Mouse (Mus musculus): Measurements from ENCODE around the gene Slc38a4.
A peak's percentile ranks its signal among the peaks of the same experiment; 100 is the strongest.

The Slc38a4 gene

DNA sequence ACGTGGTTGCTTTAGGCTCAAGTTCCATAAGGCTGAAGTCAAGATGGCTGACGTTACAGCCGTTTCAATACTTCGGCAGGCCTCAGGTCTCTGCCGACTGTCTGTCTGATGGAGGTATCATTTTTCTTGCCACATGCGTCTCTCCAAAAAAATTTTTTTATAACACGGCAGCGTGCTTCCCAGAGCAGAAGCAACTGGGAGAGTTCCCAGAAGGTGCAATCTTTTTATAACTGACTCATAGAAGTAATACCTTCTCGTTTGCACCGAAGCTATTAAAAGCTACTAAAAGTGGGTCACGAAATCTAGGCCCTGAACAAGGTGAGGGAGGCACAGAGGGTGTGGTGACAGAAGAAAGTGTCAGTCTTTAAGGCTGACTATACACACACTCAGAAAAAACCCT lies 87.0 kb downstream of the Slc38a4 start:
- DNase-seq (ENCODE audit: low read depth, low spot score) = no peak

DNA sequence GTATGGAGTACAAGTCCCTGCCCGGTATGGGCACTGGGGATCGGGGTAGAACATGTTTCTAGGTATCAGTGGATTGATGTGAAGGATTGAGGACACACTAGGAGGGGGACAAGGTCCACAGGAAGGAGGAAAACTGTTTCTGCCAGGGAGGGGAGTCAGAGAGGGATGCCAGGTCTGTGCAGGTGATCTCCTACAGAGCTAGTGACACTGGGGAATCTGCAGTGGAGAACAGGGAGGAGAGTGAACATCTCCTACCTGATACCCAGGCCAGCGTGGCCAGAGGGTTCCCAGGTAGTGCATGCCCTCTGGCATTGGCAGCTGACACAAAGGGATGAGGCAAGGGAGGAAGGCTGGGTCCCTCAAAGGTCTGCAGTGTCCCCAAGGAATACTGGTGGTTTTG lies 89.4 kb downstream of the Slc38a4 start:
- DNase-seq (ENCODE audit: low read depth, low spot score) = no peak

DNA sequence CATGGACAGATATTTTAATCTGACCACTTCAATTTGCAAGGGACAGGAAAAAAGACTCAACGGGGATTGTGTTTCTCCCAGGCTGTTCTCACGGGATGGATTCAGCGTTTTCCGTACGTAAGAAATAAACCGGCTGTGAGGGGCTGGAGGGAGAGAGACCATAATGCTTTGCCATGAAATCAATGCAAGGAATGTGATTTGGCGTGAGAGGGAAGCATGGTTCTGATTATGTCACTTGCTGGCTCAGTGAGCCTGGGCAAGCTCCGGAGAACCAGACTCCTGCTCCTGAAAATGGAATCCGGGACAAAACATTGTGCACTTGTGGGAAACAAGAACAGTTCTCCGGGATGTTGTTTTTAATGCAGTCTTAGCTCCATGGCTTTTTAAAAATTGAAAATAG lies 92.0 kb downstream of the Slc38a4 start:
- no peak for DNase-seq (ENCODE audit: low read depth, low spot score)

DNA sequence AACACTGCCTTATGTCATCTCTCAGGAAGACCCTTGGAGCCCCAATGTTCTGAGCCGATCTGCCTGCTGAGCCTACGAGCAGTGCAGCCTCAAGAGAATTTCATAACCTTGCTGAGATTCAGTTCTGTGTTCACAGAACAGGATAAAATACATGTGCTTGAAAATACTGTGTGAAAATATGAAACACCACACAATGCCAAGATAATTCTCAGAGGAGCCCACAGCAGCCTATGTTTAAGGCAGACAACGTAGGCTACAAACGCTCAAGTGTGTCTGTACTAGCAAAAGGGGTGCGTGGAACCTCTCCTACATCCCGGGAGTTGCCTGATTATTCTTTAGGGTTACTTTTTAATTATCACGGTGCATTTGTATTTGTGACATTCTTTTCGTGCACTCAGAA lies 92.4 kb downstream of the Slc38a4 start:
- DNase-seq (ENCODE audit: low read depth, low spot score) = no peak

DNA sequence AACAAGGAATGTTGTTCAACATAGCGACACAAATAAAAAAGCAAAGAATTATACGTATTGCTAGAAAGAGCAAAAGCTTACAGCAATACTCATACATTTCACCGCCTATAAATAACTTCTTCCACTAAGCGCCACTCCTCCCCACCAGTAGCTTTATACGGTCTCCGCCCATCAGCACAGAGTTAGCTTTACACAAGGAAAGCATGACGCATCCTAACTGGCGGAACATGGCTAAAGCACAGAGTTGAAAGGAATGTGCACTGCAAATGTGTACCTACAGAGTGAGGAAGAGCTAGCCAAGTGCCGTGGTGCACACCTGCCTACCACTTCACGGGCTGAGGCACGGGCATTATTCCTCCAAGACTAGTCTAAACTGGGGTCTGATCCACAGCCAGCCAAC lies 95.4 kb downstream of the Slc38a4 start:
- no peak for DNase-seq (ENCODE audit: low read depth, low spot score)

DNA sequence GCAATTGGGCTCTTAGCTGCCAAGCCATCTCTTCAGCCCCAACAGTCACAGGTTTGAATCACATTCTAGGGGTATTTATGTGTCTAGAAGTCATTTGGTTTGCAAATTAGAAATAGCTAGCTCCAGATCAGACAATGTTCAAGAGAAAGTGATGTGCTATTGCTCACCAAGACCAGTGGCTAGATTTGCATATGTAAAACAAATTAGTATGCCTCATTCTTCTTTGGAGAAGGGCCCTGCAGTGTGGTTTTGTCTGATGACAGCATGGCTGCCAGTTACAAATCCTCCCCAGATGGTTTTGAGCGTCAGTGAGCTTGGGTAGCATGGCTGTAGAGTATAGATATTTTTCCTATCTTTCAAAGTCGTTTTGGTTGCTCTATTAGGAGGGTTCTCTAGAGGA lies 96.5 kb downstream of the Slc38a4 start:
- DNase-seq (ENCODE audit: low read depth, low spot score) = no peak

DNA sequence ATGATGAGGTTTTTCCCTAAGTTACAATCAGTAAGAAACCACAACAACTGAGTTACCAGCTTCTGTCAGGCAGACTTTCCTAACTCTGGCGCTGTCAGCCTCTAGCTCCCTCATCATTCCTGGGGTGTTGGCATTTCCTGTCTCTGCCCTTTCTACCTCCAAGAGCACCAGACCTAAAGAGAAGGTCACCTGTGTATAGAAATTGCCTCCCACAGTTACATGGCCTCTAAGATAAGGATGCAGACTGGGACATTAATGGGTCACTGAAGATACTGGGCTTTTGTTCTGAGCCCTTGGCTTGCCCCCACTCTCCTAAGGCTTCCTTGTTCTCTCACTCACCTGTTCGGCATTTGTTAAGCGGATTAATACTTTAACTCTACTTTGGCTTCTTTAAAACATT lies 99.1 kb downstream of the Slc38a4 start:
- no peak for DNase-seq (ENCODE audit: low read depth, low spot score)

DNA sequence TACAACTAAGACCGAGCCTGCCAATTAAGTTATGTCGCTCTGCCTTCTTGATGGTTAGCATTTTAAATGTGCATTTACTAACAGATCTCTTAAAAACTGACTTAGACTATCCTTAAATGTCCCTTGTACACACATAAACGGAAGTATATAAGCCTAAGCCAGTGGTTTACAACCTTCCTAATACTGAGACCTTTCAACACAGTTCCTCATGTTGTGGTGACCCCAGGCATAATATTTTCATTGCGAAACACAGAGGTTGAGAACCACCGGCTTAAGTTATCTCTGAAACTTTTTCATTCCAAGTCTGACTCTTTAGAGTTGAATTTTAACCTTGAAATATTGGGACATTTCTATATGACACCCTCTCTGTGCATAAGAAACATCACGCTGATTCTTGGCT lies 101.4 kb downstream of the Slc38a4 start:
- no peak for DNase-seq (ENCODE audit: low read depth, low spot score)

DNA sequence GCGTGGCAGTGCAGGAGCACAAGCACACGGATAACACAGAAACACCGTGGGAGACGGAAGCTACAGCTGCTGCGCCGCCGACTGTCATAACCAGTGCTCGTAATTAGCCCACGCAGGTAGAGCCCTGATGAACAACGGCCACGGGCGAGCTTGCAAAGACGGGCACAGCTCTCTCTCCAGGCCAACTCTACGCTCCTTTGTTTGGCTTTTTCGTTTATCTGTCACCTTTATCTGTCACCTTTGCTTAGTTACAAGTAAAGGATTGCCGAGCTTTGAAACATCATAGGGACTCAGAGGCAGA lies 101.9 kb downstream of the Slc38a4 start:
- DNase-seq (ENCODE audit: low read depth, low spot score) = no peak

DNA sequence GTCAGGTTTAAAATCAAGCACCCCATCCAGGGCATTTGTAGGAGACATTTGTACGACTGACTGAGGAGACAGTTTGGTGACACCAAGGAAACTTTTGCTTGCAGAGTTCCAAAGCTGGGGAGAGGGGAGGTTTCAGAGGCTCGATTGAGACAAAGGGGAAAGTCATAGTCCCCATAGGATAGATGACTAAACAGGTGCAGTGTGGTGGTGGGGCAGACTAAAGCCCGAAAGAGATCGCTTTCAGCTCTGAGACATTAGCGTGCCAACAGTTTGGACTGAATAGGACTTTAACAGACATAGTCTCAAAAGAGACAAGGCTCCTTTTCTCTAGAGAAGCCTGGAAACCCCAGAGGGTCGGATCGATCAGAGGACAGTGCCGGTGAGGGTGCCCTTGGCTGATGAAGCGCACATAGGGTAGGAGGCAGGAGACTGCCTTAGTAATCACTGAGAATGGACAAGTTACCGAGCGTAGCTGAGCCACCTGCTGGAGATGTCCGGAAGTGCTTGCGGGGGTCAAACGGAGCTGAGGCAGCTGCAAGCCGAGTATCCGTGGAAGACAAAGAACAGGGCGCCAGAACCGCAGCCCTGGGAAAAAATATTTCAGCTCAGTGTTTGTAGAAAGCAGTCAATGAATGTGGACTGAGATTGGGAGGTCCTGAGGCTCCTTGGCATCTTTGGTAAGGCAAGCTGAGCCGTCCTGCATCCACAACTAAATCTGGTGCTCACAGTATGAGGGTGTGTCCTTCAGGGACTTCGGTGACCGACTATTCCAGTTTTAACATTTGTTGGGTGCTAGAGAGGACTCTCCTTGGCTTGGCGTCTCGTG lies 102.4 kb downstream of the Slc38a4 start:
- peak; percentile 87 for DNase-seq (ENCODE audit: low read depth, low spot score)

DNA sequence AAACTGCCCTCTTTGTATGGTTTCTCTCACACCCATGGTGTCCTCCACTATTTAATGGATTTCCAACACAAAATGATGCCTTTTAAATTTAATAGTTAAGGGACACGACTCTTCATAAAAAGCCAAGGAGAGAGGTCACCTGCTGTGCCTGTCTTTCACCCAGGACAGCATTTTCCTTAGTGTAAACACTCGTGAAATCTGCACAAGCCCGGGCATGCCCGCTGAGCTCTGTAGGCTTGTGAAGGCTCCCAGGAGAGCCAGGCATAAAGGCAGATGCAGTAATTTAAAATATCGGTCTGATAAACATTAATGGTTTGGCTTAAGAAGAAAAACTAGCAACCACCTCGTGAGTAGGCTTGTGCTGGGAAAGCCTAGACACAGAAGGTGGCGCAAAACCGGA lies 103.3 kb downstream of the Slc38a4 start:
- DNase-seq (ENCODE audit: low read depth, low spot score) = peak; percentile 59

DNA sequence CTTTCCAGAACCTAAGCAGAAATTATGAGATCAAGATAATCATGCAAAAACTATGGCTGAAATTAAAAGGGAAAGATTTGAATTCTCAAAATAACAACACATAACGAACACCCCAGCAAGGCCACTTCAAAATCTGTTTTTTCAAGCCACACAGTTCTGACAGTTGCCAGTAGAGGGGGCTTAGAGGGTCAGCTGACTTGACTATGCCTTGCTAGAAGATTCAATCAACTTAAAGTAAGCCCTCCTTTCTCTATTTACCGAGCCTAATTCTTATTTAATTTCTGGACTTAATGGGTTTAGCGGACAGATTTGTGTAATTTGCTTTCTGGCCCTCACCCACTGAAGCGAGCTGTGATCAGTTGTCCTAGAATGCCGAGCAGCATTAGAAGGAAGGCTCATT lies 104.0 kb downstream of the Slc38a4 start:
- DNase-seq (ENCODE audit: low read depth, low spot score) = peak; percentile 60

DNA sequence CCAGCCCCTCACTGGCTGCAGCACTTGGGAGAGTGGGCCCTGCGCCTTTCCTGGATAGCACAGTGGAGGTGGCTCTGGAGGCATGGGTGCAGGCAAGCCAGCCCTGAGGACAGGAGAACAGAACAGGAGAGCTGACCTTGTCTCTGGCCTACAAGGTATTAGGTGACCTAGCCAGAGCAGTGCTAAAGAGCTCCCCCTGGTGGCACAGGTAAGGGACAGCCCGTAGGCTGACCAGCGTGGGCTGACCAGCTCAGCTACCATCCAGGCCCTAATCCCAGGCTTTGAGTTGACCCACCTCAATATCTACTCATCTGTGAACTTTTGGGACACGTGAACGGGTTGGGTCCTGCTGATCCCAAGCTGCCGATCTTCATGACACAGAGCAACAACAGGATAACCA lies 107.3 kb downstream of the Slc38a4 start:
- peak; percentile 58 for DNase-seq (ENCODE audit: low read depth, low spot score)

Measured in ES-CJ7 (cell line).